Mouse (Mus musculus): ENCODE measurements at regions not wholly inside any gene's neighbourhood (a gene's known extent, or its start where the extent isn't known, plus 50 kb on each side); places are given as distances from the start of the nearest gene placed in this dataset.
"Not testable (repeated sequence)": the region's sequence is repeated elsewhere in the genome, so short reads cannot be mapped to it uniquely, and the experiment has no call there.

DNA sequence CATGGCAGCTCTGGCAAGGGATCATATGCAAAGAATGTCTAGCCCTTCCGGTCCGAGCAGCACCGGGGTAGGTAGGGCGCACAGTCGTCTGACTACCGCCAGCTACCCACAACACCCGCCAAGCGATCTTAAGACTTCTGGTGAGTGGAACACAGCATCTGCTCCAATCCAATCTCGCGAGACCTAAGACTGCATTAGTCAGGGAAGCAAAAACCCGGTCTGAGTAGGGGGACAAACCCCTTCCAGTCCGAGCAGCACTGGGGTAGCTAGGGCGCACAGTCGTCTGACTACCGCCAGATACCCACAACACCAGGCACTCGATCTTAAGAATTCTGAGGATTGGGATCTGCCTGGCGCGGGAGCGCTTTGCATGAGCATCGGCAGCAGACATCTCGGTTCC is 57.1 kb downstream of the Nap1l2 start:
- not testable (repeated sequence) for H3ac ChIP-seq (ENCODE audit: control insufficient read depth, insufficient read length); H3K27me3 ChIP-seq (ENCODE audit: control insufficient read depth, insufficient read depth, insufficient read length); H3K4me3 ChIP-seq; H3K36me3 ChIP-seq (ENCODE audit: control insufficient read depth, insufficient read depth); H3K4me2 ChIP-seq (ENCODE audit: low read depth); H3K79me2 ChIP-seq (ENCODE audit: control insufficient read depth, insufficient read depth)

DNA sequence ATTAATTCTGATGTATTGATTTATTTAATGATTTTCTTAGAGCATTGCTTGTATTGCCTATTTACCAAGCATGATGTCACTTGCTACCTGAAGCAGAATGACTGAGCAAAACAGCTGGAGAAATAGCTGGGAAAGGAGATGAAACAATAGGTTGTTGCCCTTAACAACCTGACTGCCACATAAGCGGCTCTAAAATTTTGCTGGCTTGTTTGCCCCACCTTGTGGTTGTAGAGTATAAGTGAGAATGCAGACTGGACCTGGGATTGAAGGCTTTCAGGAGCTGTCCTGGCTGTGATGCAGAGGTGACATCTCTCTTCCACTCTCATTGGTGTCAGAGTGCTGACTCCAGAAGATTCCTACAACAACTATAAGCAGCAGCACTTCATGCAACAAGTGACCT is 77.3 kb downstream of the Nap1l2 start:
- H3K4me3 ChIP-seq = no peak overlapping the region
- no peaks in the 10 kb centered on the region for H3K36me3 ChIP-seq (ENCODE audit: control insufficient read depth, insufficient read depth)
- H3K79me2 ChIP-seq (ENCODE audit: control insufficient read depth, insufficient read depth) = no peaks in the 10 kb centered on the region
- H3ac ChIP-seq (ENCODE audit: control insufficient read depth, insufficient read length) = no peak overlapping the region
- H3K27me3 ChIP-seq (ENCODE audit: control insufficient read depth, insufficient read depth, insufficient read length) = no peaks in the 10 kb centered on the region
- H3K4me2 ChIP-seq (ENCODE audit: low read depth) = no peak overlapping the region
- TF ChIP-seq E2F4 (IDR thresholded peaks at IDR 0.05; ENCODE audit: insufficient read depth) = no peak
- no peak for TF ChIP-seq REST (IDR thresholded peaks at IDR 0.05; ENCODE audit: insufficient read depth, insufficient read length)
- TF ChIP-seq TCF12 (IDR thresholded peaks at IDR 0.05; ENCODE audit: insufficient read depth, poor library complexity, severe bottlenecking) = no peak
- no peak for TF ChIP-seq MYOD1 (IDR thresholded peaks at IDR 0.05; ENCODE audit: control insufficient read depth in 1 of 3, insufficient read length in 2 of 3, low read depth in 2 of 3)
- no peak for TF ChIP-seq POLR2A (IDR thresholded peaks at IDR 0.05; ENCODE audit: insufficient read length, low read depth)
- TF ChIP-seq CEBPB (IDR thresholded peaks at IDR 0.05; ENCODE audit: insufficient read depth, poor library complexity, severe bottlenecking) = no peak
- no peak for TF ChIP-seq USF1 (IDR thresholded peaks at IDR 0.05; ENCODE audit: low read depth)
- TF ChIP-seq MAX (IDR thresholded peaks at IDR 0.05; ENCODE audit: low read depth) = no peak

DNA sequence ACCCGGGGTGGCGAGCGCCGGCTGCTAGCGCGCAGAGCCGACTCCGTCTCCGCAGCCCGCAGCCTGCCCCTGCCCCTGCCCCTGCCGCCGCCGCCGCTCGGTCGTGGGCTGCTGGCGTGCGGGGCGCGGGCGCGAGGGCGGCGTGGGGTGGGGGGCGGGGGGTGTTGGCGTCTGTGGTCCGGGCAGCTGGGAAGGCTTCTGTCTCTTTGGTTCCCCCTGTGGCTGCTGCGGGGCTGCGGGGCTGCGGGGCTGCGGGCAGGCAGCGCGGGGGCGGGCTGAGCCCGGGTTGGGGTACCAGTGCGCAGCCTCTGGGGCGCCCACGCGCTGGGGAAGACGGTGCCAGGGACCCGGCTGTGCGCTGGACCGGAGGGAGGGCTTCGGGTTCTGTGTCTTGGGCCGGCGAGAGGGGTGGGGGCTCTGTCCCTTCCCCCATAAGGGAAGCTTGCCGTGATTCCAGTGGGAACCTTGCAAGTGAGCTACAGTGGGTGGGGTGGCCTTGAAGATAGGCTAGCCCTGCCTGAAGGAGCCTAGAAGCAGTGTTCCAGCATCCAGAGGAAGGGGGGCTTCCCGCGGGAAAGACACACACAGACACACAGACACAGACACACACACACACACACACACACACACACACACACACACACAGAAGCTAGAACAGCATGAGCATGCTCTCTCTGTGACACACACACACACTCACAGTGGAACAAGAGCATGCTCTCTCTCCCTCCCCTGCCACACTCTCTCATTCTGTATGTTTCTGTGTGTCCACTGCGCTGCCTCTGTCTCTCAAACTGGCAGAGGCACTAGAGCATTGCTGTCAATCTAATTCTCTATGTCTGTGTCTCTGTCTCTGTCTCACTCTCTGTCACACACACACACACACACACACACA is 118.5 kb downstream of the Nap1l2 start:
- H3K27me3 ChIP-seq (ENCODE audit: control insufficient read depth, insufficient read depth, insufficient read length); H3K4me2 ChIP-seq (ENCODE audit: low read depth); H3K36me3 ChIP-seq (ENCODE audit: control insufficient read depth, insufficient read depth); H3ac ChIP-seq (ENCODE audit: control insufficient read depth, insufficient read length); H3K79me2 ChIP-seq (ENCODE audit: control insufficient read depth, insufficient read depth); H3K4me3 ChIP-seq: not testable (repeated sequence)

DNA sequence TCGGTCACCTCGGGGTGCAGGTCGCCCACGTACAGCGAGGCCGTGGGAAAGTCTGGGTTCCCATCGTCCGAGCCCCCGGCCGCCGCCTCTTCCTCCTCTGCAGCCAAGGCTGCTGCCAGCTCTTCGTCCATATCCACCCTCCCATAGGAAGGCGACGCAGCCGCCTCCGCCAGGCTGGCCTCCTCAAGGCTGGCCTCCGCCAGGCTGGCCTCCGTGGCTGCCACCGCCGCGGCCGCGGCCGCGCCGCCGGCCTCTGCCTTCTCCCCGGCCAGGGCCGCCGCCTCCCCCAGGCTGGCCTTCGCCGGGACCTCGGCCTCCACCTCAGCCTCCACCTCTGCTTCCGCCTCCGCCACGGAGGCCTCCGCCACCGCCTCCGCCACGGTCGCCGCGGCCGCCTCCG is 119.3 kb downstream of the Nap1l2 start:
- H3K27me3 ChIP-seq (ENCODE audit: control insufficient read depth, insufficient read depth, insufficient read length); H3K4me2 ChIP-seq (ENCODE audit: low read depth); H3ac ChIP-seq (ENCODE audit: control insufficient read depth, insufficient read length); H3K4me3 ChIP-seq; H3K79me2 ChIP-seq (ENCODE audit: control insufficient read depth, insufficient read depth); H3K36me3 ChIP-seq (ENCODE audit: control insufficient read depth, insufficient read depth): not testable (repeated sequence)

DNA sequence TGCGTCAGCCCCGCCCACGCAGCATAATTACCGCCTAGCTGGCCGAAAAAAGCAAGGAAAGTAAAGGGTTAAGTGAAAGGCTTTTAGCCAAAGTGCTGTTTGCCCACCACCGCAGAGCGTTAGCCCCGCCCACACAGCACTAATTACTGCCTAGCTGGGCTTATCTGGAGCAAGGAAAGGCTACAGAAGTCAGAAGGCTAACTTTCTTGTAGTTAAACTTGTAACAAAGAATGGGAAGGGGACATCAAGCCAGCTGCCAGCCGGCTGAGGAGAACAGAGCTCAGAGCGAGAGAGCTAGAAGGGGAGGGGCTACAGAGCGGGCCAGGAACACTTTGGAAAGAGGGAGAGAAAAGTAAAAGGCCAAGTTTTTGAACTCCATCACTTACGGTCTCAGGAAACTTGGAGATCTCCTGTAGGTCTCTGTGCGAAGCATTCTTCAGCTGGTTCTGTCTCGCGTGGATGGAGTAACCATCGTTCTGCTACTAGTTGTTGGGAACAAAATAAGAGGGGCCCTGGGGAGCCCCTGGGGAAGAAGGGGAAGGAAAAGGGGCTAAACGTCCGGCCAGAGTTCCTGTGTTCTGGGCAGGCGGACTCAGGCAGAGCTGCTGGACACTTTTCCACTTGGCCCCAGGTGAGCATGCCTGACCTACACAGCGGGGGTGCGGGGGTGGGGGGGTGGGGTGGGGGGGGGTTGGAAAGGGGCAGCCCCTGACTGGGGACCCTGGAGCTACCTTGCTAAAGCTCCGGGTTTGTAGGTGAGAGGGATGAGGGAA is 98.3 kb downstream of the 1700018G05Rik start:
- Histone ChIP-seq H3K79me2 (ENCODE audit: control insufficient read depth, insufficient read depth) (no peaks in the 10 kb centered on the region), H3K4me2 (ENCODE audit: low read depth) (peak overlapping the region; percentile 18), H3ac (ENCODE audit: control insufficient read depth, insufficient read length) (no peak overlapping the region), H3K36me3 (ENCODE audit: control insufficient read depth, insufficient read depth) (no peaks in the 10 kb centered on the region), H3K4me3 (no peak overlapping the region), H3K27me3 (ENCODE audit: control insufficient read depth, insufficient read depth, insufficient read length) (no peaks in the 10 kb centered on the region)
- no peak for TF ChIP-seq TCF3 (IDR thresholded peaks at IDR 0.05; ENCODE audit: insufficient read length, low read depth)
- no peak for TF ChIP-seq POLR2AphosphoS2 (IDR thresholded peaks at IDR 0.05; ENCODE audit: insufficient read length, low read depth)
- TF ChIP-seq USF1 (IDR thresholded peaks at IDR 0.05; ENCODE audit: low read depth) = no peak
- no peak for TF ChIP-seq E2F4 (IDR thresholded peaks at IDR 0.05; ENCODE audit: insufficient read depth)
- TF ChIP-seq REST (IDR thresholded peaks at IDR 0.05; ENCODE audit: insufficient read depth, insufficient read length) = no peak
- TF ChIP-seq POLR2A (IDR thresholded peaks at IDR 0.05; ENCODE audit: insufficient read length, low read depth) = no peak

DNA sequence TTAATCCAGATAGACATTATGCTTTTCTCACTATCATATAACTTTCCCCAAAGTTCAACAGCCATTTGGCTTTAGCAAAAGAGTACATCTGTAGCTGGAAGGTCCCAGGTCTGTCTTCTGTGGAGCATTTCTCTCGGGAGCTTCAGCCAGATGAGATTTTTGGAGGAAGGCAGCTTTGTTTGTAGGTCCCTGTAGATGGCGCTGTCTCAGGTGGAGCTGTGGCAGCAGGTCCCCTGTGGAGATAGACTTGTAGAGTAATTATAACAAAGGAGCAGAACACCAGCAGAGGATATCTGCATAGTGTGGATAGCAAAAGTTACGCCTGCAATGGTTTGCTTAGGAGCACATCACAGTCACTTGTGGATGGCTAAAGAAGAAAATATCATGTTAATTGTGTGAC is 97.3 kb downstream of the 1700018G05Rik start:
- H3ac ChIP-seq (ENCODE audit: control insufficient read depth, insufficient read length); H3K27me3 ChIP-seq (ENCODE audit: control insufficient read depth, insufficient read depth, insufficient read length); H3K79me2 ChIP-seq (ENCODE audit: control insufficient read depth, insufficient read depth); H3K4me2 ChIP-seq (ENCODE audit: low read depth); H3K36me3 ChIP-seq (ENCODE audit: control insufficient read depth, insufficient read depth); H3K4me3 ChIP-seq: not testable (repeated sequence)

DNA sequence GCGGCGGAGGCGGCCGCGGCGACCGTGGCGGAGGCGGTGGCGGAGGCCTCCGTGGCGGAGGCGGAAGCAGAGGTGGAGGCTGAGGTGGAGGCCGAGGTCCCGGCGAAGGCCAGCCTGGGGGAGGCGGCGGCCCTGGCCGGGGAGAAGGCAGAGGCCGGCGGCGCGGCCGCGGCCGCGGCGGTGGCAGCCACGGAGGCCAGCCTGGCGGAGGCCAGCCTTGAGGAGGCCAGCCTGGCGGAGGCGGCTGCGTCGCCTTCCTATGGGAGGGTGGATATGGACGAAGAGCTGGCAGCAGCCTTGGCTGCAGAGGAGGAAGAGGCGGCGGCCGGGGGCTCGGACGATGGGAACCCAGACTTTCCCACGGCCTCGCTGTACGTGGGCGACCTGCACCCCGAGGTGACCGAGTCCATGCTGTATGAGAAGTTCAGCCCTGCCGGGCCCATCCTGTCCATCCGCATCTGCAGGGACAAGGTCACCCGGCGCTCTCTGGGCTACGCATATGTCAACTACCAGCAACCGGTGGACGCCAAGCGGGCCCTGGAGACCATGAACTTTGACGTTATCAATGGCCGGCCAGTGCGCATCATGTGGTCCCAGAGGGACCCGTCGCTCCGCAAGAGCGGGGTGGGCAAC is 85.4 kb downstream of the 1700018G05Rik start:
- H3K79me2 ChIP-seq (ENCODE audit: control insufficient read depth, insufficient read depth); H3K27me3 ChIP-seq (ENCODE audit: control insufficient read depth, insufficient read depth, insufficient read length); H3K36me3 ChIP-seq (ENCODE audit: control insufficient read depth, insufficient read depth); H3K4me2 ChIP-seq (ENCODE audit: low read depth); H3K4me3 ChIP-seq; H3ac ChIP-seq (ENCODE audit: control insufficient read depth, insufficient read length): not testable (repeated sequence)

DNA sequence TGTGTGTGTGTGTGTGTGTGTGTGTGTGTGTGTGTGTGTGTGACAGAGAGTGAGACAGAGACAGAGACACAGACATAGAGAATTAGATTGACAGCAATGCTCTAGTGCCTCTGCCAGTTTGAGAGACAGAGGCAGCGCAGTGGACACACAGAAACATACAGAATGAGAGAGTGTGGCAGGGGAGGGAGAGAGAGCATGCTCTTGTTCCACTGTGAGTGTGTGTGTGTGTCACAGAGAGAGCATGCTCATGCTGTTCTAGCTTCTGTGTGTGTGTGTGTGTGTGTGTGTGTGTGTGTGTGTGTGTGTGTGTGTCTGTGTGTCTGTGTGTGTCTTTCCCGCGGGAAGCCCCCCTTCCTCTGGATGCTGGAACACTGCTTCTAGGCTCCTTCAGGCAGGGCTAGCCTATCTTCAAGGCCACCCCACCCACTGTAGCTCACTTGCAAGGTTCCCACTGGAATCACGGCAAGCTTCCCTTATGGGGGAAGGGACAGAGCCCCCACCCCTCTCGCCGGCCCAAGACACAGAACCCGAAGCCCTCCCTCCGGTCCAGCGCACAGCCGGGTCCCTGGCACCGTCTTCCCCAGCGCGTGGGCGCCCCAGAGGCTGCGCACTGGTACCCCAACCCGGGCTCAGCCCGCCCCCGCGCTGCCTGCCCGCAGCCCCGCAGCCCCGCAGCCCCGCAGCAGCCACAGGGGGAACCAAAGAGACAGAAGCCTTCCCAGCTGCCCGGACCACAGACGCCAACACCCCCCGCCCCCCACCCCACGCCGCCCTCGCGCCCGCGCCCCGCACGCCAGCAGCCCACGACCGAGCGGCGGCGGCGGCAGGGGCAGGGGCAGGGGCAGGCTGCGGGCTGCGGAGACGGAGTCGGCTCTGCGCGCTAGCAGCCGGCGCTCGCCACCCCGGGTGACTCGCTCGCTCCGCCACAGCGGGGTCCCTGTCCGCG is 84.4 kb downstream of the 1700018G05Rik start:
- not testable (repeated sequence) for H3K27me3 ChIP-seq (ENCODE audit: control insufficient read depth, insufficient read depth, insufficient read length); H3ac ChIP-seq (ENCODE audit: control insufficient read depth, insufficient read length); H3K36me3 ChIP-seq (ENCODE audit: control insufficient read depth, insufficient read depth); H3K4me3 ChIP-seq; H3K79me2 ChIP-seq (ENCODE audit: control insufficient read depth, insufficient read depth); H3K4me2 ChIP-seq (ENCODE audit: low read depth)

DNA sequence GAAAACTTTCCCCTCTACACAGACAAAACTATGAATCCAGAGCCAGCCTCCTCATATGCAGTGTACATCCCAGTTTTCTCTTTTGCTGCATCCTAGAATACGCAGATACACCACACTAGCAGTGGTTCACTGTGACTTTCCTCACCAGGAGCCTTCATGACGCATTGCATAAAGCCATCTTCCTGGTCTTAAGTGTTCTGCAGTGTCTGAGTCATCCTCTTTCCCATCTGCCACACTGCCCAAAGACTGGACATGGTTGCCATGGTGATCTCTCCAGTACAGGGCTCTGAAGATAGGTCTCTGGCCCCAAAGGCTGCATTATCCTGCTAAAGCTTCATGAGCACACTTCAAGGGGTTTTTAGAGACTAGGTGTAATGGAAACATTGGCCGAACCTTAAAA is 65.8 kb downstream of the 1700018G05Rik start:
- not testable (repeated sequence) for H3K79me2 ChIP-seq (ENCODE audit: control insufficient read depth, insufficient read depth); H3ac ChIP-seq (ENCODE audit: control insufficient read depth, insufficient read length); H3K4me3 ChIP-seq; H3K27me3 ChIP-seq (ENCODE audit: control insufficient read depth, insufficient read depth, insufficient read length); H3K36me3 ChIP-seq (ENCODE audit: control insufficient read depth, insufficient read depth); H3K4me2 ChIP-seq (ENCODE audit: low read depth)

Data from myocyte (in vitro differentiated cells).